Mouse (Mus musculus) midbrain, embryonic 11.5 days (tissue): ENCODE results near the gene Atg4c. TPM values are rescaled to one million over a fixed set of nuclear protein-coding genes. Genes with fewer than 3 reads are reported as not detected.

Experiments used
- ATAC-seq: fragments of 200-750 bp; cut with Nextera tagmentation; 2 replicates; pipeline ENCODE4 v1.8.0; 2017; ENCODE audit warnings: moderate TSS enrichment, moderate library complexity; ENCODE audit not compliant: low FRiP score
- DNase-seq: peaks from one replicate; pipeline ENCODE4 v3.0.0; 2015; ENCODE audit warnings: low spot score; ENCODE audit errors: missing footprints
- H3K27ac ChIP-seq: fragments of 300-500 bp; sonication (generic); 2 replicates; pipeline ENCODE4 v1.5.1; 2014; ENCODE audit warnings: low read depth, low read length
- H3K27me3 ChIP-seq: fragments of 300-500 bp; sonication (generic); 2 replicates; pipeline ENCODE4 v1.6.1; 2014; ENCODE audit warnings: mild to moderate bottlenecking, low read length, moderate library complexity, mixed read lengths; ENCODE audit not compliant: control insufficient read depth, insufficient read depth
- H3K36me3 ChIP-seq: fragments of 300-500 bp; sonication (generic); 2 replicates; pipeline ENCODE4 v1.6.1; 2014; ENCODE audit warnings: mild to moderate bottlenecking, low read length, moderate library complexity, mixed read lengths; ENCODE audit not compliant: control insufficient read depth, insufficient read depth
- H3K4me1 ChIP-seq: fragments of 300-500 bp; sonication (generic); 2 replicates; pipeline ENCODE4 v1.6.1; 2014; ENCODE audit warnings: low read length; ENCODE audit not compliant: control insufficient read depth, insufficient read depth
- H3K4me2 ChIP-seq: fragments of 300-500 bp; sonication (generic); 2 replicates; pipeline ENCODE4 v1.6.1; 2014; ENCODE audit warnings: mild to moderate bottlenecking, moderate library complexity
- H3K4me3 ChIP-seq: fragments of 300-500 bp; sonication (generic); 2 replicates; pipeline ENCODE4 v1.5.1; 2014; ENCODE audit warnings: low read depth, low read length
- H3K9ac ChIP-seq: fragments of 300-500 bp; sonication (generic); 2 replicates; pipeline ENCODE4 v1.6.1; 2014; ENCODE audit warnings: low read length
- H3K9me3 ChIP-seq: fragments of 300-500 bp; sonication (generic); 2 replicates; pipeline ENCODE4 v1.6.1; 2016; ENCODE audit warnings: low read length; ENCODE audit not compliant: control insufficient read depth
- WGBS: fragments of 180-500 bp; shearing (Covaris S2); extraction: QIAGEN DNeasy Blood & Tissue Kit; methylation state at CpG from one replicate; pipeline ENCODE4 v1.1.7; 2014; 5-methylcytosine and 5-hydroxymethylcytosine counted together
- polyA plus RNA-seq: library from polyadenylated mRNA; unstranded; fragments of >200 nt; fragmentation: Nextera tagmentation; extraction: Ambion mirVana; gene quantifications from 2 replicates; pipeline ENCODE4 v1.2.1, GENCODE M21; 2014

Gene Atg4c
- polyA plus RNA-seq, 1 experiment from 2014 or later = 13.7 TPM

DNA sequence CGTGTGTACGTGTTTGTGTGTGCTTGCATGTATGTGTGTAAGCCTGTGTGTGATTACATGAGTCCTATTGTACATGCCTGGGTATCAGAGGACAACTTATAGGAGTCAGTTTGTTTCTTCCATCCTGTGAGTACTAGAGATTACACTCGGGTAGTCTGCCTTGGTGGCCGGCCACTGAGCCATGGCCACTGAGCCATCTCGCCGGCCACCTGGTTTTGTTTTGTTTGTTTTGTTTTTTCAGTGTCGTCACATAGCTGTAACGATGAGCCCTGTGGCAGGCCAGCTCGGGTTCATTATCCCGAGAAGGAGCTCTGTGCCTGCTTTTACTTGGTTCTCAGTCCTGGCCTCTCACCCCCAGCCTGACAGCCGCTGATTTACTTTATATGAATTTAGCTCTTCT lies 69.9 kb downstream of the Atg4c start:
- H3K9ac ChIP-seq = no peak overlapping the region
- no peaks in the 10 kb centered on the region for H3K9me3 ChIP-seq
- H3K27ac ChIP-seq = no peak overlapping the region
- WGBS = 71% methylated on average over 11 of the region's 11 CpGs
- H3K36me3 ChIP-seq = no peaks in the 10 kb centered on the region
- no peaks in the 10 kb centered on the region for H3K27me3 ChIP-seq
- H3K4me3 ChIP-seq = no peak overlapping the region
- H3K4me1 ChIP-seq = no peaks in the 10 kb centered on the region
- DNase-seq (peak; percentile 73), ATAC-seq (no peak)
- no peak overlapping the region for H3K4me2 ChIP-seq

DNA sequence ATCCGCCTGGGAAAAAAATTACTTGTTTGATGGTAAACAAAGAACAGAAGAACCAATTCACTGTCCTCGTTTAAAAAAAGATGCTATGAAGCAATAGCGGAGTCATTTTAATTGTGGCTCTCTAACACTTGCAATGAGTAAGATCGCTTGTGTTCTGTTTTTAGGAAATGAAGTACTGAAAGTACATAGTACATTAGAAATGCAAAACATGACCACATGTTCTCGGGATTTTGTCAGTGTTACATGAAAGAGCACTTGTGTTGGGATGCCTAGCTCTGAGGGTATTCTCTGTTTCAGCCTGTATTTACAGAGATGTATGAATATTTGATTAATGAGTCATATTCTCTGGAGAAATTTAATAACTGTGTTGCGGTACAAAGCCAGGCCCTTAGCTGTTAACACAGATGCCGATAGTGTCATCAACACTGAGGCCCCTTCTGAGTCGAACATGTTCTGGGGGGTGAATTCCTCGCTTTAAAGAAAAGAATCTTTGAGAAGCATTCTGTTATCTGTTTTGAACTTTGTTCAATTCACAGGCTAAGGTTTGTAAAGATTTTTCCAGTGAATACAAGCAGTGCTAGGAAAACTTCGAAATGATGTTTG lies 73.2 kb downstream of the Atg4c start:
- no peak overlapping the region for H3K4me2 ChIP-seq
- WGBS = 91% methylated on average over 10 of the region's 10 CpGs
- H3K4me3 ChIP-seq = no peak overlapping the region
- DNase-seq = no peak
- H3K4me1 ChIP-seq = no peaks in the 10 kb centered on the region
- H3K9me3 ChIP-seq = no peaks in the 10 kb centered on the region
- H3K27ac ChIP-seq = no peak overlapping the region
- H3K9ac ChIP-seq = no peak overlapping the region
- no peaks in the 10 kb centered on the region for H3K27me3 ChIP-seq
- ATAC-seq = no peak
- no peaks in the 10 kb centered on the region for H3K36me3 ChIP-seq

DNA sequence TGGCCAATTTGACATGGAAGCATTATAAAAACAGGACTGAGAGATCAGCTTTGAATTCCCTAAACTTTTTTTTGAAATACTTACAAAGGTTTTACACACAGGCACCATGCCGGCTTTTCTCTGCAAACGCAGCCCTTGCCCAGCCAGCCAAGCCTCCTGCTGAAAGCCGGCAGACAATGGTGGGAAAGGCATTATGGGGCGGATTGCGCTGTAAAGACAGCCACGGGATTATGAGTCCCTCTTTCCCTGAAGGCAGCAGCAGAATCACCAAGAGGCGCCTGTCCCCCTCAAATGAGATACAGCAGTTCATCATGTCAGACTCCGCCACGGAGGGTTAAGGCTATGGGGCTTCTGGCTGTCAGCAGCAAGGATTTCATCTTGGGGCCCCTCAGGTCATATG lies 79.1 kb downstream of the Atg4c start:
- peak overlapping the region; percentile 29 for H3K4me2 ChIP-seq
- ATAC-seq = peak; percentile 79
- H3K36me3 ChIP-seq = no peaks in the 10 kb centered on the region
- peak; percentile 95 for DNase-seq
- H3K4me1 ChIP-seq = peaks cover 20% of the 10 kb centered on the region
- no peaks in the 10 kb centered on the region for H3K27me3 ChIP-seq
- 15% methylated on average over 9 of the region's 9 CpGs for whole genome bisulfite sequencing
- no peaks in the 10 kb centered on the region for H3K9me3 ChIP-seq
- H3K27ac ChIP-seq = peak overlapping the region; percentile 54
- no peak overlapping the region for H3K4me3 ChIP-seq
- H3K9ac ChIP-seq = peak overlapping the region; percentile 30

DNA sequence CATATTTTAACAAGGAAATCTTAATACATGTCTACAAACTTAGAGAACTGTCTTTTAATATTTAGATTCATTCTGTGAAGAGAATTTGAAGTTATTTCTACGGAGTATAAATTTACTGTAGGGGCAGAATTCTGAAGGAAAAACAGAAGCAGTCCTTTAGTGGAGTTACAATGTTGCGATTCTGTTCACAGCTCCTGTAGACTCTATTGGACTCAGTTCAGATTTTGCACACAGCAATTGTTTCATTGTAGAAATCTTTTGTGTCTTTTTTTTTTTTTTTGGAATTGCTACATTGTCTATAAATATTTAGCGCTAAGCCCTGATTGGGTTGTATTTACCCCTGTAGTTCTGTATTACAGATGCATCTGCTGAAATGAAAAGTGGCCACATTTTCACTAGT lies 79.7 kb downstream of the Atg4c start:
- Histone ChIP-seq H3K27ac (no peak overlapping the region; the same call in 1 of the 2 replicates), H3K27me3 (no peaks in the 10 kb centered on the region), H3K36me3 (no peaks in the 10 kb centered on the region), H3K9me3 (no peaks in the 10 kb centered on the region), H3K9ac (no peak overlapping the region), H3K4me3 (no peak overlapping the region), H3K4me2 (no peak overlapping the region), H3K4me1 (peaks cover 20% of the 10 kb centered on the region)
- WGBS = 96% methylated on average over 3 of the region's 3 CpGs
- peak; percentile 73 for DNase-seq
- ATAC-seq = no peak

DNA sequence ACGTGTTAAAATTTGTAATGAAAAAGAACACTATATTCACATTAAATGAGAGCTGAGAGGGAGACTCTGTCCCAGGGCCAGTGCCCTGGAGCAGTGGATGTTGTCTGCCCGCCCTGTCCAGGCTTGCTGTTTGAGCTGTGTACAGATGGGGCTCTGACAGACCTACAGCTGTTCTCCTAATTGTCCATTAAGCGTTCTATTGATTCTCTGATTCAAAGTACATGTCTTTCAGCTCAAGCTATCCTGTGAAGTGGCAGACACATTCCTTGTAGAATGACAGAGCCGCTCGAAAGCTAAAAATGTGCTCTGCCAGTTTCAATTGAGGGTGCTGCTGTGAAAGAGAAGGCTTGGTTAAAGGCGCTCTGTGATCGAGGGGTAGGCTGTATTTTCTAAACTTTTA lies 80.2 kb downstream of the Atg4c start:
- Histone ChIP-seq H3K27ac (no peak overlapping the region; the same call in 1 of the 2 replicates), H3K4me3 (no peak overlapping the region), H3K36me3 (no peaks in the 10 kb centered on the region), H3K4me1 (peaks cover 20% of the 10 kb centered on the region), H3K27me3 (no peaks in the 10 kb centered on the region), H3K9me3 (no peaks in the 10 kb centered on the region), H3K4me2 (no peak overlapping the region), H3K9ac (no peak overlapping the region)
- ATAC-seq (peak; percentile 75), DNase-seq (no peak)
- 57% methylated on average over 7 of the region's 7 CpGs for WGBS

DNA sequence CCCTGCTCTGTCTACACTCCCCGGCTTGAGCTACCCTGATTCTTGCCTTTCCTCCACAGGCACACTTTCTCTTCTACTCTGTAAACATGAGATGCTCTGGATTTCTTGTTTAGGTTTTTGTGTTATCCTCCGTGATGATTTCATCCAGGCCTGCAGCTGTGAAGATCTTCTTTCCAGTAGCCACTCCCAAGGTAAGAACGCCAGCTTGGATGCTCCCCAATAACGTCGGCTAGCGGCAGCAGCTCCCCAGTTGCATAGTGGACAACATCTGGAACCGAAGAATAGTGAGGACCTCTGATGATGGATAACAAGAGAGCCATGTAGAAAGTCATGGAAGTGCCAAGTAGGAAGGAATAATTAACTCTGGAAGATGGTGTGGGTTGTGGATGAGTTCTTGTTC lies 85.1 kb downstream of the Atg4c start:
- H3K9ac ChIP-seq = no peak overlapping the region
- H3K4me3 ChIP-seq = no peak overlapping the region
- H3K9me3 ChIP-seq = no peaks in the 10 kb centered on the region
- peaks cover 7% of the 10 kb centered on the region; the same call in 1 of the 2 replicates for H3K4me1 ChIP-seq
- no peaks in the 10 kb centered on the region for H3K27me3 ChIP-seq
- H3K27ac ChIP-seq = no peak overlapping the region
- ATAC-seq = no peak
- 91% methylated on average over 7 of the region's 7 CpGs for WGBS
- no peaks in the 10 kb centered on the region for H3K36me3 ChIP-seq
- H3K4me2 ChIP-seq = no peak overlapping the region
- no peak for DNase-seq

DNA sequence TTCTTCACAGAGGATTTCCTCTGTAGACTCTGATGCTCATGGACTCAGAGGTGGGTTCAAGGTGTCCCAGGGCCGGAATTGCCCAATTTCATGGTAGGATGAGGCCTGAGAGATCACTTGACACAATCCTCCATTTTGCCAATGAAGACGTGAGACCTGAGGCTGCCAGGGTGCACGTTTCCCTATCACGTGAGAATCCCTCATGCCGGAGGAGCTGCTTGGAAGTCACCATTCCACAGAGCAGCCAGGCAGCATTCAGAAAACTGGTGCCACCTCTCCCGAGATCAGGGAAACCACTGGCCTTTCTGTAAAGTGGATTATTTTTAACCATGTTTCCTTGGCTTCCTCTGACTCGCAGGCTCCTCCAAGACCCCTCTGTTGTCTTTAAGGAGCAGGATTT lies 88.0 kb downstream of the Atg4c start:
- Histone ChIP-seq H3K4me3 (no peak overlapping the region), H3K9me3 (no peaks in the 10 kb centered on the region), H3K4me2 (no peak overlapping the region), H3K9ac (no peak overlapping the region), H3K27ac (no peak overlapping the region), H3K4me1 (no peaks in the 10 kb centered on the region), H3K36me3 (no peaks in the 10 kb centered on the region), H3K27me3 (no peaks in the 10 kb centered on the region)
- 83% methylated on average over 7 of the region's 7 CpGs for whole genome bisulfite sequencing
- ATAC-seq (no peak), DNase-seq (peak; percentile 70)

DNA sequence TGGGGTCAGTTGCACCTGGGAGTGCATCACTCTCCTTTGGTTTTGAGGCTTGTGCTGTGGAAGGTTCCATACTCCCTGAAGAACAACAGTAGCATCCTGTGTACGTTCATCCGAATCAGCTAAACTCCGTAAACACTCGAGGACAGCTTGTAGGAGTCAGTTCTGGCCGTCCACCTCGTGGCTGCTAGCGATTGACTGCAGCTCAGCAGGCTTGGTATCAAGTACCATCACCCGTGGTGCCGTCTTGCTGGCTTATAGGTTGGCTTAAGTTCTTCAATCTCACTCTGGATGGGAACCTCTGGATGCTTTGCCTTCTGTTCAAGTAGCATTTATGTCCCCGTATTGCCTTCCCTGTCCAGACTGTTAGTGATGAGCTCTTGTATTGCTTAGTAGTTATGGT lies 95.6 kb downstream of the Atg4c start:
- Histone ChIP-seq H3K4me2 (no peak overlapping the region), H3K4me3 (no peak overlapping the region), H3K36me3 (no peaks in the 10 kb centered on the region), H3K27ac (no peak overlapping the region), H3K27me3 (no peaks in the 10 kb centered on the region), H3K4me1 (no peaks in the 10 kb centered on the region; the same call in 1 of the 2 replicates), H3K9me3 (no peaks in the 10 kb centered on the region), H3K9ac (no peak overlapping the region)
- DNase-seq (peak; percentile 77), ATAC-seq (no peak)
- WGBS = 86% methylated on average over 10 of the region's 10 CpGs

DNA sequence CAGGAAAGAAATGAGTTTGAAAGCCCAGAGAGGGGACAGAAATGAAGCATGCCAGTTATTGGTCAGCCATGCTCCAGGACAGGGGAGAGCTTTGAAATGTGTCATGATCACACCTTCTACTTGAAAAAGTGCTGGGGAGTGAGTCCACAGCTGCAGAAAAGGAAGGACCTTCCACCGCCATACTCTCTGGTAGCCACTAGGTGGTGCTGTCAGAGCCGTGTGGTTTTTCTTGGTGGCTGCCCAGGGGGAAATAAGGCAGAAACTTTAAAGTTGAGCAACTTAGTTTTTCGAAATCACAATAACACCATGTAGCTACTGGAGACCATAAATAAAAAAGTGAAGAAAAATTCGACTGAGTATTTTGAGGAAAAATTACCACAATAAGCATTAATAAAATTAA lies 104.9 kb downstream of the Atg4c start:
- H3K9me3 ChIP-seq = peaks cover 4% of the 10 kb centered on the region
- peak; percentile 89 for DNase-seq
- H3K4me2 ChIP-seq = no peak overlapping the region
- no peak overlapping the region for H3K27ac ChIP-seq
- H3K4me1 ChIP-seq = 0 out of 2 replicates have a peak, but pooled peaks cover 2% of the 10 kb centered on the region
- 20% methylated on average over 4 of the region's 4 CpGs for WGBS
- no peak overlapping the region for H3K4me3 ChIP-seq
- H3K36me3 ChIP-seq = no peaks in the 10 kb centered on the region
- H3K27me3 ChIP-seq = no peaks in the 10 kb centered on the region
- no peak for ATAC-seq
- H3K9ac ChIP-seq = no peak overlapping the region
